Mouse (Mus musculus) ES-E14 (cell line): ENCODE data around the gene Gcm2. TPM values are rescaled to one million over a fixed set of nuclear protein-coding genes. Genes with fewer than 3 reads are reported as not detected.

Experiments used
- DNase-seq: peaks from one replicate; pipeline ENCODE4 v3.0.0-alpha.2; 2013; ENCODE audit warnings: low read depth, low spot score
- H3K27ac ChIP-seq: 2 replicates; pipeline ENCODE4 v1.5.1; 2012; ENCODE audit warnings: low read depth, mild to moderate bottlenecking, low read length, moderate library complexity, mixed read lengths; ENCODE audit not compliant: poor library complexity, insufficient read depth, severe bottlenecking
- H3K36me3 ChIP-seq: 2 replicates; pipeline ENCODE4 v1.6.1; 2012; ENCODE audit warnings: mild to moderate bottlenecking, low read length, moderate library complexity, mixed read lengths; ENCODE audit not compliant: control insufficient read depth, poor library complexity, insufficient read depth, severe bottlenecking
- H3K4me1 ChIP-seq, 2 experiments: fragments of 150-350 bp in 1 of 2; sonication (generic) in 1 of 2; 2 replicates each; pipeline ENCODE4 v1.6.1; 2012; ENCODE audit warnings: low read length in 2 of 2, mild to moderate bottlenecking in 1 of 2, mixed read lengths in 1 of 2; ENCODE audit not compliant: control insufficient read depth in 2 of 2, insufficient read depth in 2 of 2, poor library complexity in 1 of 2
- H3K4me3 ChIP-seq, 2 experiments: fragments of 150-350 bp in 1 of 2; sonication (generic) in 1 of 2; 2 replicates each; pipeline ENCODE4 v1.5.1; 2012; ENCODE audit warnings: low read length in 2 of 2, low read depth in 1 of 2, mild to moderate bottlenecking in 1 of 2, mixed read lengths in 1 of 2; ENCODE audit not compliant: insufficient read depth in 1 of 2, poor library complexity in 1 of 2, severe bottlenecking in 1 of 2
- H3K9ac ChIP-seq: 2 replicates; pipeline ENCODE4 v1.6.1; 2012; ENCODE audit warnings: low read depth, mild to moderate bottlenecking, low read length, mixed read lengths; ENCODE audit not compliant: poor library complexity, insufficient read depth, severe bottlenecking
- H3K9me3 ChIP-seq: fragments of 150-350 bp; sonication (generic); 2 replicates; pipeline ENCODE4 v1.6.1; 2012; ENCODE audit warnings: low read depth, mild to moderate bottlenecking, low read length; ENCODE audit not compliant: control insufficient read depth, insufficient read depth
- CHD2 ChIP-seq: IDR thresholded peaks from 2 replicates; pipeline ENCODE4 v1.6.1; 2014; ENCODE audit warnings: mild to moderate bottlenecking, low read depth, low read length, inconsistent platforms
- HCFC1 ChIP-seq: IDR thresholded peaks from 2 replicates; pipeline ENCODE4 v1.6.1; 2012; ENCODE audit warnings: low read length, inconsistent platforms, borderline replicate concordance; ENCODE audit not compliant: insufficient read depth
- MAFK ChIP-seq: IDR thresholded peaks from 2 replicates; pipeline ENCODE4 v1.6.1; 2014; ENCODE audit warnings: mild to moderate bottlenecking, low read depth, low read length, inconsistent platforms; ENCODE audit not compliant: insufficient read depth
- ZC3H11A ChIP-seq: IDR thresholded peaks from 2 replicates; pipeline ENCODE4 v1.6.1; 2012; ENCODE audit warnings: low read depth, mild to moderate bottlenecking, inconsistent platforms, low read length, borderline replicate concordance
- ZNF384 ChIP-seq: IDR thresholded peaks from 2 replicates; pipeline ENCODE4 v1.6.1; 2012; ENCODE audit warnings: low read depth, low read length, inconsistent platforms
- in situ Hi-C, 2 experiments: fragments of 600-800 bp; cut with MboI; formaldehyde crosslinking; loops; one replicate each; pipeline ENCODE4 v1.15.1; 2025; ENCODE audit warnings: low sequenced_read_pairs in 2 of 2, inconsistent platforms in 1 of 2; ENCODE audit not compliant: unreplicated experiment in 2 of 2
- total RNA-seq: library from RNA; depleted of rRNA; stranded (reverse); fragments of 300-350 nt; gene quantifications from 2 replicates; pipeline ENCODE4 v1.2.3, GENCODE M21; 2012

The Gcm2 gene
- total RNA-seq, 1 experiment = 0.40 TPM

DNA sequence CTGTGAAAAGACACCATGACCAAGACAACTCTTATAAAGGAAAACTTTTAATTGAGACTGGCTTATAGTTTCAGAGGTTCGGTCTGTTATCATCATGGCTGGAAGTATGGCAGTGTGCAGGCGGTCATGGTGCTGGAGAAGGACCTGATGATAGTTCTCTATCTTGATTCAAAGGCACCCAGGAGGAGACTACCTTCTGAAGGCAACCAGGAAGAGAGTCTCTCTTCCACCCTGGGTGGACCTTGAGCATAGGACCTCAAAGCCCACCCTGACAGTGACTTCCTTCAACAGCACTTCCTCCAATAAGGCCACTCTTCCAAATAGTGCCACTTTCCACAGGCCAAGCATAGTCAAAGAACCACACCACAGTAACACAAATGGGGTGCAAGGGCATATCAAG is 10.8 kb downstream of the Gcm2 start:
- TF ChIP-seq ZNF384 = no peak
- TF ChIP-seq HCFC1 = no peak
- no peak for TF ChIP-seq ZC3H11A
- TF ChIP-seq MAFK = no peak
- no peak for TF ChIP-seq CHD2
- DNase-seq = no peak
- peaks cover 0 to 5% of the 10 kb centered on the region in 2 experiments; a peak in 2 of 4 replicates for H3K4me1 ChIP-seq
- no peak overlapping the region for H3K4me3 ChIP-seq
- no peak overlapping the region for H3K27ac ChIP-seq
- no peaks in the 10 kb centered on the region for H3K36me3 ChIP-seq
- in situ Hi-C loops = no loop called here
- H3K9ac ChIP-seq = no peak overlapping the region
- H3K9me3 ChIP-seq = no peaks in the 10 kb centered on the region

- H3K9me3 ChIP-seq = no peaks in the 10 kb centered on the region
- in situ Hi-C loops = loop anchor here (10.0 to 25.0 kb wide), 2 partner anchors 139 to 254 kb away; partner anchors contain the start of gene Smim13 (in 1 of the 2)
- H3K9ac ChIP-seq = no peak overlapping the region
- H3K4me3 ChIP-seq = no peak overlapping the region
- no peak overlapping the region for H3K27ac ChIP-seq
- no peaks in the 10 kb centered on the region; a peak in 1 of 4 replicates for H3K4me1 ChIP-seq
- H3K36me3 ChIP-seq = no peaks in the 10 kb centered on the region
- TF ChIP-seq ZNF384 (no peak), ZC3H11A (no peak), CHD2 (no peak), HCFC1 (no peak), MAFK (no peak)
- no peak for DNase-seq
Measured at GRCm38 (mm10) chr13:41098325-41098724, 12.5 kb downstream of the Gcm2 start.

- Histone ChIP-seq H3K9ac (no peak overlapping the region), H3K27ac (no peak overlapping the region), H3K9me3 (no peaks in the 10 kb centered on the region), H3K4me3 (no peak overlapping the region), H3K36me3 (no peaks in the 10 kb centered on the region), H3K4me1 (no peaks in the 10 kb centered on the region; a peak in 1 of 4 replicates)
- in situ Hi-C loops = loop anchor here (10.0 to 25.0 kb wide), 2 partner anchors 140 to 253 kb away; partner anchors contain the start of gene Smim13 (in 1 of the 2)
- TF ChIP-seq ZC3H11A (no peak), CHD2 (no peak), MAFK (no peak), ZNF384 (no peak), HCFC1 (no peak)
- no peak for DNase-seq
Measured at GRCm38 (mm10) chr13:41097324-41098058, 13.3 kb downstream of the Gcm2 start.

GRCm38 (mm10) chr13:41094160-41094559 is 16.7 kb downstream of the Gcm2 start:
- no peak for DNase-seq
- no peak overlapping the region for H3K4me3 ChIP-seq
- in situ Hi-C loops = loop anchor here (10.0 to 25.0 kb wide), 2 partner anchors 143 to 249 kb away; partner anchors contain the start of gene Smim13 (in 1 of the 2)
- TF ChIP-seq ZC3H11A (no peak), ZNF384 (no peak), HCFC1 (no peak), CHD2 (no peak), MAFK (no peak)
- H3K9me3 ChIP-seq = no peaks in the 10 kb centered on the region
- H3K27ac ChIP-seq = no peak overlapping the region
- H3K36me3 ChIP-seq = no peaks in the 10 kb centered on the region
- peaks cover 0 to 3% of the 10 kb centered on the region in 2 experiments; a peak in 2 of 4 replicates for H3K4me1 ChIP-seq
- H3K9ac ChIP-seq = no peak overlapping the region

GRCm38 (mm10) chr13:41091271-41091670 is 19.6 kb downstream of the Gcm2 start:
- no peak overlapping the region for H3K27ac ChIP-seq
- peak overlapping the region; percentile 30 to 51 for H3K4me3 ChIP-seq
- in situ Hi-C loops = loop anchor here (10.0 to 25.0 kb wide), 2 partner anchors 146 to 246 kb away; partner anchors contain the start of gene Smim13 (in 1 of the 2)
- no peak for TF ChIP-seq ZC3H11A
- no peak for TF ChIP-seq CHD2
- H3K9me3 ChIP-seq = no peaks in the 10 kb centered on the region
- H3K36me3 ChIP-seq = no peaks in the 10 kb centered on the region
- DNase-seq = peak; percentile 55
- no peak overlapping the region for H3K9ac ChIP-seq
- peaks cover 0 to 7% of the 10 kb centered on the region in 2 experiments; a peak in 2 of 4 replicates for H3K4me1 ChIP-seq
